Mouse (Mus musculus): Measurements from ENCODE around the gene Thegl.

DNA sequence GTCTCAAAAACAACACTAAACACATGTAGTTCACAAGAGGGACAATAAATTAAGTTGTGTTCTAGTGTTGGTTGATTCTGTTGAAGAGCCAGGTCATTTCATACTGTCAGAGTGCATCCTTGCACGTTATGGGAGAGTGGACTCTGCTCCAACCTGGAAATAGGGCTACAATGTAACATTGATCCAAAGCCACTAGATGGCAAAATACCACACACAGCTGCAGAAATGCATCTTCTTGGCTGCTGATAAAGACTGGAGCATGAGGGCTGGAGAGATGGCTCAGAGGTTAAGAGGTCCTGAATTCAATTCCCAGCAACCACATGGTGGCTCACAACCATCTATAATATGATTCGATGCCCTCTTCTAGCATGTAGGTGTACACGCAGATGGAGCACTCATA lies 55.8 kb downstream of the Thegl start:
- TF ChIP-seq EP300 (IDR thresholded peaks at IDR 0.05; ENCODE audit: insufficient read depth, low read depth, low read length), result no peak
- TF ChIP-seq POLR2A (IDR thresholded peaks at IDR 0.05; ENCODE audit: insufficient read depth, low read length), result no peak

All from ES-Bruce4 (cell line).